Mouse (Mus musculus): ENCODE measurements at regions not wholly inside any gene's neighbourhood (a gene's known extent, or its start where the extent isn't known, plus 50 kb on each side); places are given as distances from the start of the nearest gene placed in this dataset.
A peak's percentile ranks its signal among the peaks of the same experiment; 100 is the strongest.

- H3K4me3 ChIP-seq (ENCODE audit: low read length) = no peak overlapping the region
- 39% methylated on average over 1 of the region's 1 CpGs for WGBS
- no peak for ATAC-seq (ENCODE audit: low FRiP score, low TSS enrichment)
- H3K27me3 ChIP-seq (ENCODE audit: insufficient read depth, low read length) = no peaks in the 10 kb centered on the region
- no peaks in the 10 kb centered on the region for H3K36me3 ChIP-seq (ENCODE audit: insufficient read depth, low read length)
- no peak overlapping the region for H3K4me2 ChIP-seq (replicated peaks; ENCODE audit: low read depth, low read length)
- H3K4me1 ChIP-seq (ENCODE audit: insufficient read depth, low read length) = peaks cover 9% of the 10 kb centered on the region
- no peak overlapping the region for H3K27ac ChIP-seq (ENCODE audit: low read length)
- no peaks in the 10 kb centered on the region for H3K9me3 ChIP-seq (ENCODE audit: low read length)
- no peak overlapping the region for H3K9ac ChIP-seq (replicated peaks; ENCODE audit: low read length)
Measured at GRCm38 (mm10) chr3:9171970-9172369, 437.9 kb downstream of the Zfp704 start.

GRCm38 (mm10) chr3:9168955-9169354 is 440.9 kb downstream of the Zfp704 start:
- Histone ChIP-seq H3K27ac (ENCODE audit: low read length) (no peak overlapping the region), H3K4me1 (ENCODE audit: insufficient read depth, low read length) (peaks cover 6% of the 10 kb centered on the region), H3K4me2 (replicated peaks; ENCODE audit: low read depth, low read length) (no peak overlapping the region), H3K27me3 (ENCODE audit: insufficient read depth, low read length) (no peaks in the 10 kb centered on the region), H3K9me3 (ENCODE audit: low read length) (no peaks in the 10 kb centered on the region), H3K9ac (replicated peaks; ENCODE audit: low read length) (no peak overlapping the region), H3K36me3 (ENCODE audit: insufficient read depth, low read length) (no peaks in the 10 kb centered on the region), H3K4me3 (ENCODE audit: low read length) (no peak overlapping the region)
- WGBS = 60% methylated on average over 12 of the region's 12 CpGs
- 0 out of 2 replicates have a peak, but pooled peaks have one; percentile 41 for ATAC-seq (ENCODE audit: low FRiP score, low TSS enrichment)

GRCm38 (mm10) chr3:9159073-9159472 is 450.8 kb downstream of the Zfp704 start:
- H3K27me3 ChIP-seq (ENCODE audit: insufficient read depth, low read length) = no peaks in the 10 kb centered on the region
- ATAC-seq (ENCODE audit: low FRiP score, low TSS enrichment) = no peak
- 0 out of 2 replicates have a peak overlapping the region, but pooled peaks have one; percentile 5 for H3K4me2 ChIP-seq (replicated peaks; ENCODE audit: low read depth, low read length)
- H3K4me1 ChIP-seq (ENCODE audit: insufficient read depth, low read length) = no peaks in the 10 kb centered on the region
- 25% methylated on average over 15 of the region's 15 CpGs for WGBS
- H3K9ac ChIP-seq (replicated peaks; ENCODE audit: low read length) = no peak overlapping the region
- peaks cover 2% of the 10 kb centered on the region; the same call in 1 of the 2 replicates for H3K9me3 ChIP-seq (ENCODE audit: low read length)
- H3K27ac ChIP-seq (ENCODE audit: low read length) = no peak overlapping the region
- no peak overlapping the region for H3K4me3 ChIP-seq (ENCODE audit: low read length)
- no peaks in the 10 kb centered on the region for H3K36me3 ChIP-seq (ENCODE audit: insufficient read depth, low read length)

- Histone ChIP-seq H3K4me3 (ENCODE audit: low read length) (no peak overlapping the region), H3K36me3 (ENCODE audit: insufficient read depth, low read length) (no peaks in the 10 kb centered on the region), H3K4me1 (ENCODE audit: insufficient read depth, low read length) (no peaks in the 10 kb centered on the region), H3K4me2 (replicated peaks; ENCODE audit: low read depth, low read length) (no peak overlapping the region), H3K9me3 (ENCODE audit: low read length) (no peaks in the 10 kb centered on the region), H3K27me3 (ENCODE audit: insufficient read depth, low read length) (no peaks in the 10 kb centered on the region), H3K27ac (ENCODE audit: low read length) (no peak overlapping the region), H3K9ac (replicated peaks; ENCODE audit: low read length) (no peak overlapping the region)
- 72% methylated on average over 7 of the region's 7 CpGs for WGBS
- no peak for ATAC-seq (ENCODE audit: low FRiP score, low TSS enrichment)
Measured at GRCm38 (mm10) chr3:9154172-9154571, 455.7 kb downstream of the Zfp704 start.

- no peak overlapping the region for H3K27ac ChIP-seq (ENCODE audit: low read length)
- 43% methylated on average over 5 of the region's 5 CpGs for WGBS
- no peak overlapping the region for H3K9ac ChIP-seq (replicated peaks; ENCODE audit: low read length)
- H3K4me2 ChIP-seq (replicated peaks; ENCODE audit: low read depth, low read length) = no peak overlapping the region
- H3K9me3 ChIP-seq (ENCODE audit: low read length) = no peaks in the 10 kb centered on the region
- peak; percentile 31; the same call in 1 of the 2 replicates for ATAC-seq (ENCODE audit: low FRiP score, low TSS enrichment)
- no peaks in the 10 kb centered on the region for H3K36me3 ChIP-seq (ENCODE audit: insufficient read depth, low read length)
- no peaks in the 10 kb centered on the region for H3K4me1 ChIP-seq (ENCODE audit: insufficient read depth, low read length)
- H3K27me3 ChIP-seq (ENCODE audit: insufficient read depth, low read length) = no peaks in the 10 kb centered on the region
- H3K4me3 ChIP-seq (ENCODE audit: low read length) = no peak overlapping the region
Measured at GRCm38 (mm10) chr3:9153690-9154089, 456.2 kb downstream of the Zfp704 start.

GRCm38 (mm10) chr3:9152256-9152655 is 457.6 kb downstream of the Zfp704 start:
- Histone ChIP-seq H3K4me3 (ENCODE audit: low read length) (no peak overlapping the region), H3K36me3 (ENCODE audit: insufficient read depth, low read length) (no peaks in the 10 kb centered on the region), H3K27ac (ENCODE audit: low read length) (no peak overlapping the region), H3K4me1 (ENCODE audit: insufficient read depth, low read length) (no peaks in the 10 kb centered on the region), H3K27me3 (ENCODE audit: insufficient read depth, low read length) (no peaks in the 10 kb centered on the region), H3K4me2 (replicated peaks; ENCODE audit: low read depth, low read length) (no peak overlapping the region), H3K9me3 (ENCODE audit: low read length) (no peaks in the 10 kb centered on the region), H3K9ac (replicated peaks; ENCODE audit: low read length) (no peak overlapping the region)
- 37% methylated on average over 1 of the region's 1 CpGs for WGBS
- no peak for ATAC-seq (ENCODE audit: low FRiP score, low TSS enrichment)

- no peaks in the 10 kb centered on the region for H3K36me3 ChIP-seq (ENCODE audit: insufficient read depth, low read length)
Measured at GRCm38 (mm10) chr3:9151590-9151989, 458.3 kb downstream of the Zfp704 start.

GRCm38 (mm10) chr3:9148605-9149004 is 461.3 kb downstream of the Zfp704 start:
- ATAC-seq (ENCODE audit: low FRiP score, low TSS enrichment) = no peak
- Histone ChIP-seq H3K27me3 (ENCODE audit: insufficient read depth, low read length) (no peaks in the 10 kb centered on the region), H3K4me3 (ENCODE audit: low read length) (no peak overlapping the region), H3K9ac (replicated peaks; ENCODE audit: low read length) (no peak overlapping the region), H3K27ac (ENCODE audit: low read length) (no peak overlapping the region), H3K36me3 (ENCODE audit: insufficient read depth, low read length) (no peaks in the 10 kb centered on the region), H3K4me2 (replicated peaks; ENCODE audit: low read depth, low read length) (no peak overlapping the region), H3K9me3 (ENCODE audit: low read length) (no peaks in the 10 kb centered on the region), H3K4me1 (ENCODE audit: insufficient read depth, low read length) (no peaks in the 10 kb centered on the region)
- WGBS = 76% methylated on average over 5 of the region's 5 CpGs

More at GRCm38 (mm10) chr3:9151590-9151989, 458.3 kb downstream of the Zfp704 start:
- 69% methylated on average over 1 of the region's 2 CpGs for WGBS
- H3K9ac ChIP-seq (replicated peaks; ENCODE audit: low read length) = no peak overlapping the region
- no peak overlapping the region for H3K27ac ChIP-seq (ENCODE audit: low read length)
- H3K4me3 ChIP-seq (ENCODE audit: low read length) = no peak overlapping the region
- no peaks in the 10 kb centered on the region for H3K4me1 ChIP-seq (ENCODE audit: insufficient read depth, low read length)
- H3K27me3 ChIP-seq (ENCODE audit: insufficient read depth, low read length) = no peaks in the 10 kb centered on the region
- no peaks in the 10 kb centered on the region for H3K9me3 ChIP-seq (ENCODE audit: low read length)
- H3K4me2 ChIP-seq (replicated peaks; ENCODE audit: low read depth, low read length) = no peak overlapping the region
- no peak for ATAC-seq (ENCODE audit: low FRiP score, low TSS enrichment)

GRCm38 (mm10) chr3:9146481-9146880 is 463.4 kb downstream of the Zfp704 start:
- Histone ChIP-seq H3K27ac (ENCODE audit: low read length) (no peak overlapping the region), H3K9me3 (ENCODE audit: low read length) (no peaks in the 10 kb centered on the region), H3K36me3 (ENCODE audit: insufficient read depth, low read length) (no peaks in the 10 kb centered on the region), H3K9ac (replicated peaks; ENCODE audit: low read length) (no peak overlapping the region), H3K27me3 (ENCODE audit: insufficient read depth, low read length) (no peaks in the 10 kb centered on the region), H3K4me2 (replicated peaks; ENCODE audit: low read depth, low read length) (no peak overlapping the region), H3K4me3 (ENCODE audit: low read length) (no peak overlapping the region), H3K4me1 (ENCODE audit: insufficient read depth, low read length) (no peaks in the 10 kb centered on the region)
- WGBS = 61% methylated on average over 6 of the region's 6 CpGs
- no peak for ATAC-seq (ENCODE audit: low FRiP score, low TSS enrichment)

GRCm38 (mm10) chr3:9145612-9146011 is 464.3 kb downstream of the Zfp704 start:
- no peak for ATAC-seq (ENCODE audit: low FRiP score, low TSS enrichment)
- no peak overlapping the region for H3K9ac ChIP-seq (replicated peaks; ENCODE audit: low read length)
- H3K4me3 ChIP-seq (ENCODE audit: low read length) = no peak overlapping the region
- H3K4me1 ChIP-seq (ENCODE audit: insufficient read depth, low read length) = no peaks in the 10 kb centered on the region
- H3K27ac ChIP-seq (ENCODE audit: low read length) = no peak overlapping the region
- H3K9me3 ChIP-seq (ENCODE audit: low read length) = no peaks in the 10 kb centered on the region
- H3K27me3 ChIP-seq (ENCODE audit: insufficient read depth, low read length) = no peaks in the 10 kb centered on the region
- no peaks in the 10 kb centered on the region for H3K36me3 ChIP-seq (ENCODE audit: insufficient read depth, low read length)
- no peak overlapping the region for H3K4me2 ChIP-seq (replicated peaks; ENCODE audit: low read depth, low read length)
- WGBS = 66% methylated on average over 7 of the region's 7 CpGs
